Mouse (Mus musculus) heart, postnatal 10 days (tissue): ENCODE measurements around the gene Psmd6. TPM values are rescaled to one million over a fixed set of nuclear protein-coding genes. Genes with fewer than 3 reads are reported as not detected.

Source experiments
- DNase-seq, 2 experiments: peaks; one replicate each; pipeline ENCODE4 v3.0.0; 2021
- intact Hi-C: fragments of 180-260 bp; cut with DNase I; formaldehyde crosslinking; loops from one replicate; pipeline ENCODE4 v1.15.1; 2025
- total RNA-seq, 2 experiments: library from RNA; stranded (reverse); gene quantifications; 2 replicates each; pipeline ENCODE4 v1.2.3; 2021

Gene Psmd6
- total RNA-seq, 2 experiments from 2014 or later = 97.5 to 103 TPM

DNA sequence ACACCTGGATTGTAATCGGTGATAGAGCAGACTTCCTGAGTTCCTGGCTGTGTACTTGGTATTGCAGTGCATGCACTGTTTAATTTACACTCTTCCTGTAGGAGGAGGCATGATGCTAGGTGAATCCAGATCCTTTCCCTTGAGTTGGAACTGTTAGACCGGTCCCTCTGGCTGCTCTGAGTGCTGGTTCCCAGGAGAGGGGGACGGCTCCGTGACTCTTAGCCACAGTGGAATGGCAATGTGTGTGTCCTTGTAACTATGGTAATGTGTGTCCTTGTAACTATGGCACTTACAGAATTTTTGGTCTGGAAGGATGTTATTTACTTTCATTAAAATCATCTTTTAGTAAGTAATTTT, 55.7 kb downstream of the Psmd6 start:
- intact Hi-C loops = no loop called here
- DNase-seq = no peak

DNA sequence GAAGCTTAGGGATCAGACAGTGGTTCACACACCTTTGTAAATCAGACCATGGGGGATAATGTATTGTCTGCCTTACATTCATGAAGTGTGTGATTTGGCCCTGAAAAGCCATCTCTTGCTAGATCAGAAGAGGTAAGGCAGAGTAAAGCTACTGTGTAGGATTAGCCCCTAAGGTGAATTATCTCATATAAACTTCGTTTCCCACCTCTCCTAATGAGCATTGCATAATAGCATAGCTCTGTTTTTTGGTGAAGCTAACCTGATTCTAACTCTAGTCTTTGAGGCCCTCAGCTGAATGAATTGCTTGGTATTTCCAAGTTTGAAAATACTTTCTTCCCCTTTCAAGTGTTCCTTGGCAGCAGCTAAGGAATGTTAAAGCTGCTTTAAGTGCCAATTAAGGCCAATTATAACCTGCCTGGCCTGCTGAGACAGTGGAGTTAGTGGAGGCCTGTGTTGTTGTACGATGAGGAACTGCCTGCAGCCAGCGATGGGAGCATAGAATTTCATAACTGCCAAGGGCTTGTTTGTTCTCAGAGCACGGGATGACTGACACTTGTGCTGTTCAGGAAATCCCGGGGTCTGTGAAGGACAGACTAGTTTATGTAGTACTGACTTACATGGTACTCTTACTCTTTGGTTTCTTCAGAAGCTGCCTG, 56.2 kb downstream of the Psmd6 start:
- intact Hi-C loops = no loop called here
- peak in 1 of 2 experiments; percentile 13 for DNase-seq

DNA sequence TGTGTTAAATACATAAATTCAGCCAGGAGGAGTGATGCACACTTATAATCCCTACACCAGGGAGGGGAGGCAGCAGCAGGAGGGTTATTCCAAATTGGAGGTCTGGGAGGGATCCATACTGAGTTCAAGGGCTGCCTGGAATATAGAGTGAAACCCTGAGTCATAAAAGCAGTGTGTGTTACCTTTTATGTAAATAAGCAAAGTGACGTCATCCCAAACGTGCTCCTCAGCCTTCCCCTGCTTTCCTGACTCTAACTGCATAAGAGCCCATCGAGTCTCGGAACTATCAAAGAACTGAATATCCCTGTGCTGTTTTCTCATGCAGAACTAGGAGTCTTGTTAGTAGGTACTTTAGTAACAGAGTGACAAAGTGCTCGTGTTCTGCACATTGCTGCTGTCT, 57.4 kb downstream of the Psmd6 start:
- intact Hi-C loops = no loop called here
- no peak for DNase-seq

DNA sequence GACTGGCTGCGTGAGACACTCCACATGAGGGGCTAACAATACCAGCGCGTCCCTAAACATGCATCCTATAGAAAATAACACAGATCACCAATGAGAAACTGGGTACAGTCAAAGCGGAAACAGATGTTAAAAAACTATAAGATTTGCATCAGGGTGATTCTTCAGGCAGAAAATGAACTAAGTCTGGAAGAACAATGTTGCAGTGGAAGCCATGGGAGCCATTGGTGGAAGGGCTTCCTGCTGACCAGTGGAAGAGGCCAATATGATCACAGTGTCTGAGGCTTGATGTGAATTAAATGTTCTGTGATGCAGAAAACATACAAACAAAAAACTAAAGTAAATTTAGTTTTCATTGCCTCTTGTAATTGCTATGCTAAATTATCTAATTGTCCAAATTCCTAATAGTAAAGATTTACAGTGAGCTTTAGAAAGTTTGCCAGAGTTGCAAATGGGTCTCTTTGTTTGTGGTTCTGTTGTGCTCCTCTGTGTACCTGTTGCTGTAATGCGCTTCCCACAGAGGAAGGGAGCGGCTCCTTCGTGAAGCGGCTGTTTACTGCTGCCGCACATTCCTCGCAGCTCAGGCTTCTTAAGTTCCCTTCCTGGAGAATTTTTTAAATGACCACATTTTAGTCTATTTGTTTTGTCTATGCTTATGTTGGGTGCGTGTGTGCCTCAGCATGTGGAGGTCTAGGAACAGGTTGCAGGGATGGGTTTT, 58.1 kb downstream of the Psmd6 start:
- DNase-seq = no peak
- intact Hi-C loops = no loop called here

Other genes with a start within 250 kb of the Psmd6 start
- gene Gm281, start 206.5 kb downstream of the Psmd6 start, total RNA-seq = not detected
- 10 to 100 TPM; 16.0 to 17.3 TPM for gene Atxn7, start 159.5 kb downstream of the Psmd6 start, total RNA-seq
- 100 to 1,000 TPM; 117 to 129 TPM for gene Thoc7, start 159.1 kb downstream of the Psmd6 start, total RNA-seq
- gene Olfr720, start 65.9 kb upstream of the Psmd6 start, total RNA-seq = not detected
- gene Olfr31, start 201.8 kb upstream of the Psmd6 start, total RNA-seq = not detected
- gene Il3ra, start 225.3 kb upstream of the Psmd6 start, total RNA-seq = 10 to 100 TPM in 1 of 2 experiments, 1 to 10 TPM in 1; 6.7 to 11.1 TPM